Mouse (Mus musculus): Measurements from ENCODE around the gene AC170998.1.
A peak's percentile ranks its signal among the peaks of the same experiment; 100 is the strongest.

DNA sequence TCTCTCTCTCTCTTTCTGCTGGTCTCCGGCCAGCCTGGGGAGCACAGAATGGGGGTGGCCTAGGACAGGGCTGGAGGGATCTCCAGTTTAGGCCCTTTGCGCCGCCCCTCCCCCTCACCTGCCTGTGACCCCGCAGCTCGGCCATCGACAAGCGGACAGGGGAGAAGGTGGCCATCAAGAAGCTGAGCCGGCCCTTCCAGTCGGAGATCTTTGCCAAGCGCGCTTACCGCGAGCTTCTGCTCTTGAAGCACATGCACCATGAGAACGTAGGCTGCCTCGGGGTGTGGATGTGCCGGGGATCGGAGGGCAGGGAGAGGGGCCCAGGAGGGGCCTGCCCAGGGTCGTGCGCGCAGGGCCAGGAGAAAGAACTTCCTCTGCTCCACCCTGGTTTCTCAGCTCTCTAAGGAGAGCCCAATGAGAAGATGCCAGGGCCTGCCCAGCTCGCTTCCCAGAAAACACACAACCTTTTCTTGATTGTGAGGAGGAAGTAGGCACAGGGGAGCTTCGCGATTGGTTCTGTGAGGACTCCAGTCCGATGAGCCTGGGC is 44.1 kb downstream of the AC170998.1 start:
- TF ChIP-seq CTCF (IDR thresholded peaks at IDR 0.05; ENCODE audit: borderline replicate concordance, insufficient read depth, low read length) (no peak), POLR2A (IDR thresholded peaks at IDR 0.05; ENCODE audit: low read depth, low read length) (0 out of 2 replicates have a peak, but pooled peaks have one; percentile 35)

Measured in embryonic fibroblast, embryonic 13.5 days (primary cell).